Mouse (Mus musculus) testis, postnatal 14 days (tissue): ENCODE data around the gene Gm9046.
"Not testable (repeated sequence)": the region's sequence is repeated elsewhere in the genome, so short reads cannot be mapped to it uniquely, and the experiment has no call there.

Experiments
- DNase-seq: peaks from one replicate; pipeline ENCODE4 v3.0.0; 2021; ENCODE audit warnings: low spot score

The Gm9046 gene

GRCm38 (mm10) chr10:118343155-118343554 is at the start of gene Gm9046:
Gene Gm9046 (minus strand): TSS chr10:118343255.
- not testable (repeated sequence) for DNase-seq

- peak; percentile 78 for DNase-seq
Measured at GRCm38 (mm10) chr10:118370443-118370842, 27.4 kb upstream of the Gm9046 start.

GRCm38 (mm10) chr10:118369518-118369917 is 26.5 kb upstream of the Gm9046 start:
- DNase-seq: no peak

- DNase-seq: not testable (repeated sequence)
Measured at GRCm38 (mm10) chr10:118354005-118354404, 10.9 kb upstream of the Gm9046 start, which contains the start of gene Gm9049. Gene Gm9049 (minus strand): TSS chr10:118354105.

GRCm38 (mm10) chr10:118348579-118348978 is 5.5 kb upstream of the Gm9046 start, which contains the start of gene Gm9048:
Gene Gm9048 (minus strand): TSS chr10:118348679.
- DNase-seq: not testable (repeated sequence)

GRCm38 (mm10) chr10:118337731-118338130 is 5.3 kb downstream of the Gm9046 start, which contains the start of gene Gm9045:
Gene Gm9045 (minus strand): TSS chr10:118337831.
- DNase-seq: not testable (repeated sequence)

- DNase-seq: not testable (repeated sequence)
Measured at GRCm38 (mm10) chr10:118332308-118332707, 10.7 kb downstream of the Gm9046 start, which contains the start of gene Gm9044. Gene Gm9044 (minus strand): TSS chr10:118332408.

GRCm38 (mm10) chr10:118326869-118327268 is 16.2 kb downstream of the Gm9046 start, which contains the start of gene Gm9040:
Gene Gm9040 (minus strand): TSS chr10:118326969.
- DNase-seq: not testable (repeated sequence)

- DNase-seq: no peak
Measured at GRCm38 (mm10) chr10:118319024-118319423, 24.0 kb downstream of the Gm9046 start.

GRCm38 (mm10) chr10:118302133-118302532 is 40.9 kb downstream of the Gm9046 start:
- not testable (repeated sequence) for DNase-seq

GRCm38 (mm10) chr10:118294938-118295337 is 48.1 kb downstream of the Gm9046 start, which contains the start of gene Iltifb:
Gene Iltifb (minus strand): TSS chr10:118295038.
- no peak for DNase-seq
